Mouse (Mus musculus) ovary, postnatal 10 days (tissue): ENCODE measurements at regions not wholly inside any gene's neighbourhood (a gene's known extent, or its start where the extent isn't known, plus 50 kb on each side); places are given as distances from the start of the nearest gene placed in this dataset.

Experiments
- DNase-seq: peaks from one replicate; pipeline ENCODE4 v3.0.0; 2022; ENCODE audit warnings: low spot score

DNA sequence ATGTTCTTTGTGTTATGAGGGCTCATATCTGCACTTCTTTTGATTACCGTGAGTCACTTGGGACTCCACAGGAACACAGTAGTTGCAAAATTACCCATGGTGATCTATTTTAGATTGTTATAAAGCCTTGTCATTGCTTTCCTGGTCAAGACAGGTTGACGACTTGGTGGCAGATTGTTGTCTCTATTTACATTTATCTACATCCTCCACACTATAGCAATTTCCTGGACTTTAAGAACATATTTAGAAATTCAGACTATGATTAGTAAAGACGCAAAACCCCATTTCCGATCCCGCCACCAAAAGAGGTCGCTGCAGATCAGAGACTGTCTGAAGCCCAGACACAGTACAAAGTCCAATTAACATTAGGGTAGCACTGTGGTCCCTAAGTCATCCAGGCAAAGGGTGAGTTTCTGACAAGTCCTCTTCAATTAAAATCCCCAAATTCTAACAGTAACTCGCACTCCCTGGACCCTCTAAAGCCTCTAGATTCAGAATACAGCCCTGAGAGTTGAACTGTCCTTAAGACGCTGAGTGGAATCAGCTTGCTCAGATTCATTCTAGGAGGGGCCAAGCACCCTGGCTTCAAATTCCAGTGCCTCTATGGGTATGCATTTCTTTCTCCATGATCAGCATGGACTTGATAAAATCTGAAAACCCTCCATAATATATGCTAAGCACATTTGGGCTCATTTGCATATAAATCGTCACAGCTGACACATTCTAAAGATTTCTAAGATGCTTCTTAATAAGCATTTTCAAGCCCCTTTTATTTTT lies 461.9 kb upstream of the BC052040 start:
- DNase-seq: no peak

- DNase-seq: no peak
Observed at GRCm38 (mm10) chr2:115120206-115120503, 461.4 kb upstream of the BC052040 start.

- no peak for DNase-seq
Observed at GRCm38 (mm10) chr2:115126625-115127369, 454.7 kb upstream of the BC052040 start.

GRCm38 (mm10) chr2:115131746-115132145 lies 449.8 kb upstream of the BC052040 start:
- DNase-seq: no peak

DNA sequence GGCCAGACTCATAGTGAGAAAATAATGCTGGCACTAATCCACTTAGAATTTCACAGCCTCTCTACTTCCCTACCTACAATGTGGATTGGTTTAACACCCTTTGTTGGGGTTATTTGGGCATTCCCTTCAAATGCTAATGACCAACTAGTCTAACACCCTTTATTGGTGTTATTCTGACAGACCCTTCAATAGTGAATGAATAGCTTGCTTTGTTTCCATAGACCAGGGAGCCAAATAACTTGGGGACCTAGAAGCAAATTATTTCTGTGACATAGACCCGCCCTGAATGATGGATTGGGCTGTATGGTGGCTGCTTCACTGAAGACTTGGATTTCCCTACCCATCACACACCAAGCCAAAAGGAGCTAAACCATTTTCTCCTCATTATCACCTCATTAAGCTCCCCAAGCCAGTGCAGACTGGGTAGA lies 449.3 kb upstream of the BC052040 start:
- DNase-seq: no peak

- no peak for DNase-seq
Observed at GRCm38 (mm10) chr2:115141416-115141815, 440.1 kb upstream of the BC052040 start.

GRCm38 (mm10) chr2:115172111-115172510 lies 409.4 kb upstream of the BC052040 start:
- DNase-seq: no peak

GRCm38 (mm10) chr2:115177076-115177475 lies 404.4 kb upstream of the BC052040 start:
- no peak for DNase-seq

DNA sequence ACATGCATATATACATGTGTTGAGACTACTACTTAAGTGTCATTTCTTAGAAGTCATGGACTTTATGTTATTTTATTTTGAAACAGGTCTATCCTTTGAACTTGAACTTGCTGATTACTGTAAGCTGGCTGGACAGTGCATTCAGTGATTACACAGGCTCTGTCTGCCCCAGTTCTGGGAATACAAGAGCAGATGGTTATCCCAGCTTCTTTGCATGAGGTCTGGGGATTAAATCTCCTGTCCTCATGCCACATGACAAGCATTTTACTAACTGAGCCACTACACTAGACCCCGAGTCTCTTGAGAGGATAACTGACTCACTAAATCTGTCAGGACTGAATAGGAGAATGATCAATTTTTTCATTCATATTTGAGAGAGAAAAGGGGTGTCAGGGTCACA lies 403.6 kb upstream of the BC052040 start:
- no peak for DNase-seq

DNA sequence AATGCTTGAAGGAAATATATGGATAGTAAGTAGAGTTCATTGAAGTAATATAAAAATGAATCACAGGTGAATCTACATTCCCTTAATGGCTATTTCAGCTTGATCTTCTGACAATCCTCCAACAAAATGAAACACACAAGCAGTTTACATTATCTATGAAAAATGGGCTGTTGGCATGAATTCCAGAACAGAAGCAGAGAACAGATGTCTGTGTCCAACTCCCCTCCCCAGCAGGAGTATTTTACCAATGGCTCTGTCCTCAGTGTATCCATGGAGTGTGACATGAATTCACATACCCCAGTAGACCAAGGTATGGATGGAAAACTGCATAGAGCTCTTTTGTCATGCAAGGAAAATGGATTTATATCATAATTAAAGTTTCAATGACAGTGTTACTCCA lies 370.3 kb upstream of the BC052040 start:
- no peak for DNase-seq

- DNase-seq: no peak
Observed at GRCm38 (mm10) chr2:115213181-115213970, 368.1 kb upstream of the BC052040 start.

DNA sequence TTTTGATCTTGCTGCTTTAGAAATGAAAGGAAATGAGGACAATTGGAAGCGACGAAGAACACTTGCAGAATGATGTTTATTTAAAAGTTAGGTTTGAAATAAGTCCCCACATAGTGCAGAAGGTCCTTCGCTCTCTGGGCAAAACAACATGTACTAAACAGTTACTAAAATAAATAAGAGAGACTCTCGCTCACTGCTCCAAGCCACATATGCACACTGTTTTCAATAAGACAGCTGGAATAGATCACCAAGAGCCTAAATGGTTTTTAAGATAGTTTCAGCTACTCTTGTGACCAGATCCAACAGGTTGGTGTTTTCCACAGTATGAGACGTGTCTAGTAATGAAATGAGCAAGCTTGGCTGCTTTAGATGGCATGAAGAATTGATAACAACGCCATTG lies 367.2 kb upstream of the BC052040 start:
- no peak for DNase-seq

DNA sequence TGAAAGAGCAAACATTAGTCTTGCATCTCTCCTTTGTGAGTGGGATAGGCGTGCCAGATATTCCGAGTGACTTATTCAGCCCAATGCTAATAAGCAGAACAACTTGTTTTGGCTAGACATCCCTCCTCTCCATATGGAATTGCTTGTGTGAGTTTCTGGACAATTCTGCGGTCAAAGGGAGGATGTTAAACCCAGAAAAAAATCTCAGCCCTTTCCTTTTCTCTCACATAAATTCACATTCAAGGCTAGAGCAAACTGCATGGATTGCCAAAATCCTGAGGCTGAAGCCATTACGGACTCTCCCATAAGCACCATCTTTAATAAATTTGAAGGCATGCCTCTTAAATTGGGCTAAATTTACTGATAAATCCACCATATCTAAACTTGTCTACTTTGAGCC lies 351.5 kb upstream of the BC052040 start:
- no peak for DNase-seq

DNA sequence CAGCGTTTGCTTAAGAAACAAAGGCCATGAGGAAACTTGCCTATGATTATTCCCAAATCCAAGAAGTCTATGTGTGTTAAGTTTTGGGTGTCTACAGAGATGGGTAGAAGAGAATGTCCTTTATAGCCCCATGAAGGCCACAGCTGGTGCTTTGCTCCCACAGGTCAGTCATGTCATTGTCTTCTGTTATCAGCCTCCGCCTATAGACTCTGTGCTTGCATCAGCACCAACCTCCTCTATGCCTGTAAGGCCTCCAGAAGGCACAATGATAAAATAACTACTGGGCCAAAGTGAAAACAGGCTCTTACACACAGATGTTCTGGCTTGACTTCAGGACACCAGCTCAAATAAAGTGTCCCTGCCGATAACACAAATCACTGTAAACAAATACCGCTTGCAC lies 333.8 kb upstream of the BC052040 start:
- DNase-seq: no peak

DNA sequence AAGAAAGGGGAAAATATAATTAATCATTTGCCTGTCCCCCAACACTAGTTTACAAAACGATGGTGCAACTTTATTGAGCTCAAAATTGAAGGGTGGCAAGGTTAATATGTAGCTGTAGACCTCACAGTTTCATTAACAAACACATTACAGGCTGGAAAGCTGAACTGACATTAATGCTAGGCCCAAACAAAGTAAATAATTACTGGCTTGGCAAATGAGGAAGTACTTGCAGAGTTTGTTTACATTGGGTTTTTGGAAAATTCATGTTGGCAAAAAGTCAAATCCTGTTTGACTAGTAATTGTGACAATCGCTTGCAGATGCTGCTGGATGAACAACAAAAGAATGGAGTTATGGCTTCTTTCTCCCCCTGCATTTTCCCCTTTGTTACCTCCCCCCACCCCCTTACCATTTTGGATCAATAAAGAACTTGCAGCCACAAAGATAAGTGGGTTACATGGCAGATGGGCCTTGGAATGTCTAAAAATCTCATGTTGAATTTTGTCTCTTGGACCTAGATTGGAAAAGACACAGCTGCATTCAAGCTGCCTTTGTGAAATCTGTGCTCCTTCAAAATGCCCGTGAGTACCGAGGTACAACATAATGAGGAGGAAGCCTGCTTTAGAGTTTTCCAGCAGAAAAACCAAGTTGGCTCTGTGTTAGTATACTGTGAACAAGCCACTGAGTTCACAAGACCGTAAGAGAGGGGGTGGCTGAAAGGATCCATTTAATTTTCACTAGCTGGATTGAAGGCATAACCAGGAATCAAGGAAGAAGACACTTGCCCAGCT lies 331.3 kb upstream of the BC052040 start:
- DNase-seq: no peak

DNA sequence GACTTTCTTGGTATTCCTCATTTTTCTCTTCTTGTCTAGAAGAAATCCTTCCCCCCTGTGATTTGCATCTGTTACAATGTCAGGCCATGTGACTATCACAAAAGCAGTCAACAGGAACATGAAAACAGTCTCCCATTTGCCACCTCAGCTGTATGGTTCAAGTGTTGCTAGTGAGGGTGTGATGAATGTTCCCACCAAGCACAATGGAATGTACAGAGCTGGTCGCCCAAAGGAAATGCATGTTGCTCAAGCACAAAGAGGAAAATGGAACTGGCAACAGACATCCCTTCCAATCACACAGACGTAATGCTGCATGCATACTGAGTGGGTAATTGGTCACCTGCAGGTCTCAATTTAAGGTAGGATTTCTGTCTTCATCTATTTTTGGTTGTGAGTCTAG lies 324.1 kb upstream of the BC052040 start:
- DNase-seq: no peak

GRCm38 (mm10) chr2:115268247-115268646 lies 313.3 kb upstream of the BC052040 start:
- no peak for DNase-seq

- no peak for DNase-seq
Observed at GRCm38 (mm10) chr2:115277421-115277820, 304.1 kb upstream of the BC052040 start.

DNA sequence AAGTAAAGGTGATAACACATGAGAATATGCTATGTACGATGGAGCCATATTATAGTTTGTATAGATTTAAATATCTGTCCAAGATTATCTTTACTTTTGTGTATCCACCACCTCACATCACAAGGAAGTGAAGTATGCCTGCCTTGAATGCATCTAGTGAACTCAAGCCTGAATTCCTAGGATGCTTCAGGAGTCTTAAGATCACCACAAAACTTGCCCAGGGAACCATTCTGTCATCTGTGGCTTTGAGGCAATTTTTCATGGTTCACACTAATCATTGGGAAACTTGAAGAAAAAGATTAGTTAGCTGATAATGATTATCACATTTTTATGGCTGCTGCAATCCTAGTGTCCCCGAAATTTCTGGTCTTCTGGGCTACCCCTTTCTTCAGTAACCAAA lies 288.5 kb upstream of the BC052040 start:
- DNase-seq: no peak

DNA sequence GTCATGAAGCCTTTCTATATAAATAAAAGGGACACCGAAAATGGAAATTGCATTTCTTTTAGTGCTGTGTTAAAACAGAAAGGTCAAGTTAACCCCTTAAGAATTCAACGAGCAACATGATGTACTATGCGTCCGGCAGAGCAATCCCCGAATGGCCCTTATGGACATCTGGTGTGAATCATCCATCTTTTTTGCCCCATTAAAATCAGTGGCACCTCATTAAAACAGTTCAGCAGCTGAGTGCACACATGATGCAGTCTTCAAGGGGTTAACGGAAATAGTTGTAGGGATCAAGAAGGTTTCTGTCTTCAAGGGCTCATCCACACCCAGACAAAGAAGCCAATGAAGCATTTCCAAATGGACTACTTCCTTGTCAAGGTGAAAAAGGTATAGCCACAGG lies 284.1 kb upstream of the BC052040 start:
- DNase-seq: no peak

- no peak for DNase-seq
Observed at GRCm38 (mm10) chr2:115307248-115307647, 274.3 kb upstream of the BC052040 start.
